Comparison of ENCODE assay signal across 10 mouse cellular contexts in the genomic region with DNA sequence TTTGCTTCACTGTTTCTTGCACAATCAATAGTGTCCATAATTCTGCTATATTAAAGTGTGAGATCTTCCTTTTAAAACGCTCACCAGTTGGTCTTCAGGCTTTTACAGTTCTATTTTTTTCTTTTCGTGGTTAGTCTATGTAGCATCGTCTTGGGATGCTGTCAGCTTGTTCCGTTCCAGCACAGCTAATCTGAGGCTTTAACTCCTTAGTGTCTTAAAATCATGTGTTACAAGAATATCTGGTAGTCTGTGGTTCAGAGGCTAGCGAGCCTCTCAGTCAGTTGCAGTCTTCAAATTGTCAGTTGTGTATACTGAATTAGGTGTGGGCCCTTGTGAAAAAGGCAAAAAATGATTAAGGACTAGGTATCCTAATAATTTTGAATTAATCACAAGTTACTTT. TPM values are rescaled to one million over a fixed set of nuclear protein-coding genes. Genes with fewer than 3 reads are reported as not detected.
DNase-seq lines count a peak whose midpoint lies in the region; ATAC-seq and TF ChIP-seq lines count a peak whose summit lies in the region.
"Had no signal": no experiment of that assay in that cellular context is flagged by ENCODE, and none has a peak within 500 bp of the region (broad histone marks: within the 10 kb centered on the region; RNA-seq: fewer than 3 reads in every experiment).

No protein-coding gene starts in this region.

- H3K4me2 ChIP-seq in neural tube, embryonic 11.5 days (ENCODE audit: low read depth), result no peak overlapping the region
- H3K4me2 ChIP-seq in hindbrain, embryonic 16.5 days (ENCODE audit: low read length), result peak overlapping the region; percentile 53

- no peak for TF ChIP-seq EP300 in heart, adult 2 months (IDR thresholded peaks at IDR 0.05; ENCODE audit: insufficient read depth, low read depth, low read length)

- H3K4me1 ChIP-seq in heart, adult 2 months (ENCODE audit: control insufficient read depth, insufficient read depth, low read length), result no peaks in the 10 kb centered on the region
- no peaks in the 10 kb centered on the region for H3K4me1 ChIP-seq in neural tube, embryonic 11.5 days (ENCODE audit: control insufficient read depth, insufficient read depth, low read length)
- H3K4me1 ChIP-seq in hindbrain, embryonic 16.5 days (ENCODE audit: control insufficient read depth, insufficient read depth, low read depth, low read length), result no peaks in the 10 kb centered on the region

- peak overlapping the region; percentile 59; the same call in 1 of the 2 replicates for H3K9ac ChIP-seq in heart, adult 2 months (ENCODE audit: low read depth, low read length)
- H3K9ac ChIP-seq in neural tube, embryonic 11.5 days (ENCODE audit: low read length), result no peak overlapping the region
- H3K9ac ChIP-seq in hindbrain, embryonic 16.5 days (ENCODE audit: low read depth, low read length), result peak overlapping the region; percentile 53

- DNase-seq in heart, adult 2 months, result no peak
- DNase-seq in heart, adult 18-20 months, result no peak
- no peak for DNase-seq in neural tube, embryonic 11.5 days (ENCODE audit: low spot score)
- DNase-seq in neural tube, embryonic 10.5 days (ENCODE audit: extremely low spot score, low spot score), result no peak
- peak; percentile 18 for DNase-seq in retina, postnatal 1 day
- DNase-seq in layer of hippocampus, adult 8-10 months (ENCODE audit: low spot score in 2 of 2), result no peak
- DNase-seq in ovary, postnatal 10 days (ENCODE audit: low spot score), result no peak
- DNase-seq: thymus, postnatal 36 days had no signal

- no peak for TF ChIP-seq CTCF in heart, adult 2 months (IDR thresholded peaks at IDR 0.05)

- TF ChIP-seq POLR2A in heart, adult 2 months (IDR thresholded peaks at IDR 0.05; ENCODE audit: insufficient read depth, low read depth, low read length), result no peak

- H3K27ac ChIP-seq in heart, adult 2 months, result peak overlapping the region; percentile 56
- H3K27ac ChIP-seq in neural tube, embryonic 11.5 days (ENCODE audit: low read depth, low read length), result no peak overlapping the region
- no peak overlapping the region for H3K27ac ChIP-seq in hindbrain, embryonic 16.5 days (ENCODE audit: low read depth, low read length)
- H3K27ac ChIP-seq: macrophage had no signal

- H3K4me3 ChIP-seq in heart, adult 2 months, result peak overlapping the region; percentile 37
- 0 out of 2 replicates have a peak overlapping the region, but pooled peaks have one; percentile 11 for H3K4me3 ChIP-seq in neural tube, embryonic 11.5 days (ENCODE audit: low read depth, low read length)
- H3K4me3 ChIP-seq in hindbrain, embryonic 16.5 days (ENCODE audit: low read length), result peak overlapping the region; percentile 44

- 37% methylated on average over 5 of the region's 5 CpGs for WGBS in heart, adult 2 months
- 67% methylated on average over 5 of the region's 5 CpGs for WGBS in neural tube, embryonic 11.5 days
- 22% methylated on average over 5 of the region's 5 CpGs for WGBS in hindbrain, embryonic 16.5 days

- H3K36me3 ChIP-seq in heart, adult 2 months (ENCODE audit: control insufficient read depth, insufficient read depth, low read length), result peaks cover 8% of the 10 kb centered on the region
- H3K36me3 ChIP-seq in neural tube, embryonic 11.5 days (ENCODE audit: control insufficient read depth, insufficient read depth, low read length), result no peaks in the 10 kb centered on the region
- no peaks in the 10 kb centered on the region for H3K36me3 ChIP-seq in hindbrain, embryonic 16.5 days (ENCODE audit: control insufficient read depth, insufficient read depth, low read length)

- intact Hi-C loops in heart, adult 2 months (cut with DNase I), result loop anchor here (10.0 kb wide), 2 partner anchors 147 to 337 kb away; no protein-coding TSS in a partner anchor

- no peak for ATAC-seq in neural tube, embryonic 11.5 days (ENCODE audit: insufficient read depth, low FRiP score, low TSS enrichment)
- ATAC-seq in hindbrain, embryonic 16.5 days, result peak; percentile 27

- H3K79me2 ChIP-seq in heart, adult 2 months (replicated peaks; ENCODE audit: control insufficient read depth, insufficient read depth, low read length), result no peaks in the 10 kb centered on the region

- H3K27me3 ChIP-seq in heart, adult 2 months (ENCODE audit: control insufficient read depth, insufficient read depth, low read length), result no peaks in the 10 kb centered on the region
- H3K27me3 ChIP-seq in neural tube, embryonic 11.5 days (ENCODE audit: control insufficient read depth, insufficient read depth, low read length), result no peaks in the 10 kb centered on the region
- H3K27me3 ChIP-seq in hindbrain, embryonic 16.5 days (replicated peaks; ENCODE audit: control insufficient read depth, insufficient read depth, low read length), result no peaks in the 10 kb centered on the region

- no peaks in the 10 kb centered on the region for H3K9me3 ChIP-seq in neural tube, embryonic 11.5 days (ENCODE audit: control insufficient read depth, low read length)
- H3K9me3 ChIP-seq in hindbrain, embryonic 16.5 days (ENCODE audit: control insufficient read depth, low read length), result no peaks in the 10 kb centered on the region

RNA-seq across cellular contexts. Expression of gene Gpr22, which starts 1.5 kb away (rescaled TPM):
- total RNA-seq in heart, adult 2 months (2021), result 10 to 100 TPM; 19.0 to 29.6 TPM
- polyA plus RNA-seq in heart, adult 2 months (2012; rRNA removed), result 12.4 and 37.9 TPM in 2 replicates
- 10 to 100 TPM; 16.6 to 20.0 TPM for total RNA-seq in heart, adult 18-20 months (2021)
- 4.5 and 6.3 TPM in 2 replicates for polyA plus RNA-seq in neural tube, embryonic 11.5 days (2014; fragmentation: Nextera tagmentation; extraction: Ambion mirVana)
- 17.6 and 17.7 TPM in 2 replicates for polyA plus RNA-seq in hindbrain, embryonic 16.5 days (2015; fragmentation: Nextera tagmentation; extraction: Ambion mirVana)
- 10 to 100 TPM; 70.4 to 84.7 (median 75.1) TPM for total RNA-seq in layer of hippocampus, adult 8-10 months (2022)
- polyA plus RNA-seq: macrophage had no signal

RNA-seq across cellular contexts. Expression of gene Cog5, which starts 57.6 kb away (rescaled TPM):
- total RNA-seq in heart, adult 2 months (2021), result 10 to 100 TPM; 55.8 to 58.3 TPM
- polyA plus RNA-seq in heart, adult 2 months (2012; rRNA removed), result 24.7 and 48.2 TPM in 2 replicates
- 10 to 100 TPM; 54.5 to 60.3 TPM for total RNA-seq in heart, adult 18-20 months (2021)
- 34.8 and 35.6 TPM in 2 replicates for polyA plus RNA-seq in neural tube, embryonic 11.5 days (2014; fragmentation: Nextera tagmentation; extraction: Ambion mirVana)
- 20.7 and 26.4 TPM in 2 replicates for polyA plus RNA-seq in hindbrain, embryonic 16.5 days (2015; fragmentation: Nextera tagmentation; extraction: Ambion mirVana)
- total RNA-seq in layer of hippocampus, adult 8-10 months (2022), result 10 to 100 TPM; 57.4 to 68.6 (median 67.5) TPM

RNA-seq across cellular contexts. Expression of gene Dus4l, which starts 57.6 kb away (rescaled TPM):
- 1 to 10 TPM; 7.9 to 8.8 TPM for total RNA-seq in heart, adult 2 months (2021)
- polyA plus RNA-seq in heart, adult 2 months (2012; rRNA removed), result 3.3 and 5.9 TPM in 2 replicates
- total RNA-seq in heart, adult 18-20 months (2021), result 1 to 10 TPM; 5.9 to 8.0 TPM
- 10.4 and 10.9 TPM in 2 replicates for polyA plus RNA-seq in neural tube, embryonic 11.5 days (2014; fragmentation: Nextera tagmentation; extraction: Ambion mirVana)
- polyA plus RNA-seq in hindbrain, embryonic 16.5 days (2015; fragmentation: Nextera tagmentation; extraction: Ambion mirVana), result 6.8 and 7.9 TPM in 2 replicates
- 10 to 100 TPM; 10.4 to 14.0 (median 11.0) TPM for total RNA-seq in layer of hippocampus, adult 8-10 months (2022)
